Mouse (Mus musculus): ENCODE data around the gene Rbpjl.

GRCm38 (mm10) chr2:164430697-164431096 lies 27.8 kb downstream of the Rbpjl start:
- TF ChIP-seq CTCF (IDR thresholded peaks at IDR 0.05) (no peak), POLR2A (IDR thresholded peaks at IDR 0.05; ENCODE audit: insufficient read depth, low read depth, low read length) (no peak), EP300 (IDR thresholded peaks at IDR 0.05; ENCODE audit: insufficient read depth, low read depth, low read length) (no peak)
